Mouse (Mus musculus) lung, postnatal 4 days (tissue): Measurements from ENCODE around the gene Tmem141.

Experiments
- DNase-seq, 2 experiments: peaks; one replicate each; pipeline ENCODE4 v3.0.0; 2021

The Tmem141 gene

DNA sequence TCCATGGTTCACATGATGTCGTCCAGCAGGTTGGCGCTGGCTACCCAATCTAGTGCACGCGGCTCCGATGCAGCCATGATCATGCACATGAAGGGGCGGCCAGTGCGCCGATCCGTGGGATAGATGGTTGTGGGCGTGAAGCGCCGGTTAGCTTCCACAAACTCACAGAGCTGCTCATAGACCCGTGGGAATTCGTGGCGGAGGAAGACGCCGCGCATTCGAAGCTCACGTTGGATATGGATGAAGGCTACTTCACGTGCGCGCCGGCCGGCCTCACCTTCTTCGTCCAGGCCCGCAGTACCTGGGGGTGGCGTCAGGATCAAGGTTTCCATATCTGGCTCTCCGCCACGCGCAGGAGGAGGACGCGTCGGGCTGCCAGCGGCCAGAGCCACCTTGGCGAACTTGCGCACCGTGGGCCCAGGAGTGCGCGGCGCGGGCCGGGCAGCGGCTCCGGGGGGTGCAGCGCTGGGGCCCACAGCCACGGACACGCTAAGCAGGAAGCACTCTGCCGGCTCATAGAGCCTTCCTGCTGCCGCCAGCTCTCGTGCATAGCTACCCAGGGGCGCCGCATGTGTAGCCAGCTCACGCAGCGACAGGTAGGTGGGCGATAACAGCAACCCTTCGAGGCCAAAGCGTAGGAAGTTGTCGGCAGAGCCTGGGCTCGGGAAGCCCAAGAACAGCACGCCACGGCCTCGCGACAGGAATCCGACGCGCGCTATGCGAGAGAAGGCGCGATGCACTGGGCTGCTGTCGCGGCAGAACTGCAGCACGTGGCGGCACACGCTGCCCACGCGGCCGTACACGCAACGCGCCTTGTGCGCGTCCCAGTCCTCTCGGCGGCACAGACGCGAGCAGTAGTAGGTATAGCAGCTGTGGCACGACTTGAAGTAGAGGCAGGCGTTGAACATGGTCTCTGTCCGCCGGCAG, 44.6 kb downstream of the Tmem141 start:
- DNase-seq: no peak

DNA sequence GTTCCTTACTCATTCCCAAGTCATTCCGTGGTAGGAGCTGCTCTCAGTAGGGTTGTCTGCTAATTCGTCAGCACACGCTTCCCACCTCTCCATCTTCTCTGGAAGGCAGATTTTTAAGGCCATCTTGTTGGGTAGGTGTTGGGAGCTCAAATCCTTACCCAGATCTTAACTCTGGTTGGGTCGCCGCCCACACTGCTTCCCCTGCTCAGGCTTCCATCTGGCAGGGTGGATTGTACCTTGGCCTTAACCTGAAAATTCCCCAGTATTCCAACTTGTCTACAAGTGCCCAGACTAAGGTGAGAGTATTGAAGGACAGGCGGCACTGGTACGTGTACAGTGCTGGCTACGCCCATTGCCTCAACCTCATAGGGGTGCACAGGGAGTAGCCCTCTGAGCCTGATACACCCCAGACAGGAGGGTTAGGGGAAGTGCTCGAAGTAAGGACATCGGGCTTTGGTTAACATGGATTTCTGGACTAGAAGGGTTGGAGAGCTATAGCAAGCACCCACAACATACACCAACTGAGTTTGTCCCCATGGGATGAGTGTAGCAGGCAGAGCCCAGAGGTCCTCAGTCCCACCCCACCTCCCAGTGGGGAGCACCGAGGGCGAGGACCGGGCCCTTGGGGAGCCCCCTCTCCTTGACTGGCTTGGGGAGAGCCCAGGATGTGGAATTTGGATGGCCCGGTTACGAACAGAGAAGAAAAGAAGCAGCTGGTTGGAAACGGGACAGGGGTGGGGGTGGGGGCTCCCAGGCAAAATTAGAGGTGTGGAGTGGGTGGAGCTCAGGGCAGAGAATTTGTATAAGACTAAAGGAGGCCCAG, 45.6 kb downstream of the Tmem141 start:
- DNase-seq: no peak

DNA sequence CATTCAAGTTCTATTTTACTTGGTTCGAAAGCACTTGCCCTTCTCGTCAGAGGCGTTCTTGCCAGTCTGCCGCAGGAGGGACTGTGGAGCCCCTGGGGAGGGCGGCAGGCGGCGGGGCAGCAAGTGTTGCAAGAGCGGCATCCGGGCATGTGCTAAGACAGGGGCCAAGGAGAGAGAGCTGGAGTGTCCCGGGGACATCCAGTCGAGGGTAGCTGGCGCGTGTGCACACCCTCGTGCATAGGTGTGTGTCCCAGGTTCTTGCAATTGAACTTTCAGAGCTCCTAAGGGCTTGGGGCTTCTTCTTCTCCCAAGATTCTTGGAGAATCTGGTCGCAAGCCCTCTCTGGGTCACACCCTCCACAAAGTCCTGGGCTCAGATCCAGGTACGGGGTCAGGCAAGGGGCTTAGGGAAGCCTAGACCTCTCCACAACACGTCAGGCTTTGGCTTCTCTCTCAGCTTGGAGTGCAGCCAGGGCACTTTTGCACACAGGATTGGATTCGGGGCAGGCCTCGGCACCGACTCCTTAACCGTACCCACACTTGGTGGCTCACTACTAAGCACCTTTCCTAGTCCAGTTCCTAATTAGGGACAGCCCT, 46.3 kb downstream of the Tmem141 start:
- DNase-seq: peak; percentile 63 to 77

DNA sequence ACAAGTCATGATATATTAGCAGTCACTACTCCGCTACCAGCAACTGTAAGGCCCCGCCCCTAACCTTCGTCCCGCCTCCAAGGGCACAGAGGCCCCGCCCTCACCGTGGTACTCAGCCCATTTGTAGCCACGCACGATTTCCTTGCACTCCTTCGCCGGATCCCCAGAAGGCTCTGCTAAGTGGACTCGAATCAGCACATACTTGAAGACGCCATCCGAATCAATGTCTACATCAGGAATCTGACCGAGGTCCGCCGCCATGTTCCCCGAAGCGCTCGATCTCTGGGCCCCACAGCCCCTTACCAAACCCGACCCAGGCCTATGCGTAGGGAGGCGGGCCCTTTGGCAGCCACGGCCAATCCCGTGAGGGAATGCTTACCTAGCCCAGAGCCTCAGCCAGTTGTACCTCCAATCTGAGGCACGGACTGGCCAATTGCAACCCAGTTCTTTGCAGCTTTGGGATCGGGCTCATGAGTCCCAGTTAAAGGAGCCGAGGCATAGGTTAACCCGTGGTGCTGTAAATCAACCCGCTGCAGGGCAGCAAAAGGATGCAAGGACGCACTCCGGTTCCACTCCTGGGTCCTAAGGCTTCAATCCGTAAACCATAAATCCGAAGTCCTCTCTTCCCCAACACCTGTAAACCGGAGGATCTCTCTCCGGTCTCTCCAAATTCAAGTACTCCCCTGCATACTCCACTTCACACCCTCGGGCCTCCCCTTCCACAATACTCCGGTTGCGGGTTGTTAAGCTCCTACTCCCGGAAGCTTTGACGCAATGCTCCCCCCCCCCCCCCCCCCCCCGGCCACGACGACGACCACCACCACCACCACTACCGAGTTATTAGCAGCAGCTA, 47.0 kb downstream of the Tmem141 start, which contains the start of the genes Mamdc4 and Phpt1:
Gene Mamdc4 (minus strand): TSS at position 267 of the 853 bp plus-strand sequence.
Gene Phpt1 (minus strand): TSS at position 646 of the 853 bp plus-strand sequence.
- peak; percentile 97 to 98 for DNase-seq

DNA sequence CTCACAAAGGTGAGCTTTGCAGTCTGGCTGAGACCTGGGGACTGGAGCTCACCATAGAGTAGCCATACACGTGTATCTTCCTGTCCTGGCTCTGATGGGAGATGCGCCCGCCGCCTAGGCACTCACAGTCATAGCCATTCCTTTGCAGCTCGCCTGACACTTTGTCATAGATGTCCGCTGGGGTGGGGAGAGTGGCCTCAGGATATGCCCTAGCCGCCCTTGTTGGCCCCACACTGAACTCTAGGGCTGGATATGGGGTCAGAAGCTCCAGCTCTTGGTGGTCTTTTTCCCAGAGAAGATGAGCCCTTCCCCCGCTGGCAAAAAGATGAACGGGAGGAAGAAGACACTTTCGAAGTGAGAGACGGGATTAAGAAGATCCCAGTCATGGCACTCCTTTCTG, 47.7 kb downstream of the Tmem141 start:
- no peak for DNase-seq

DNA sequence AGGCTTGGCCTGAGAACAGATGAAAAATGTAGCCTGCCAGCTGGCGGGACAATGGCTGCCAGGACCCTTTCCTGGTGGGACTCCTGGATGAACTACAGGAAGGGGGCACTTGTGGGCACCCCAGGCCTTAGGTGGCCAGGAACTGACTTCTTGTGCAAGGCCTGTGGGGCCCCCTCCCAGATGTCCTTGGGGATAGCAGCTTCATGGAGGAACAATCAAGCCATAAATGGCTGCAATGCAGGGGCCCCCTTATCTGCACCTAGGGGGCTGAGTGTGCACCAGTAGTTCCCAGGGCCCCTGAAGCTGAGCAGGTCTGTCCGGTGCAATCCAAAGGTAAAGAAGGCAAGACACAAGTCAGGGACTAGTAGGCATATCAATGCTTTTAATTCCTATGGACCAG, 48.7 kb downstream of the Tmem141 start:
- DNase-seq: no peak

DNA sequence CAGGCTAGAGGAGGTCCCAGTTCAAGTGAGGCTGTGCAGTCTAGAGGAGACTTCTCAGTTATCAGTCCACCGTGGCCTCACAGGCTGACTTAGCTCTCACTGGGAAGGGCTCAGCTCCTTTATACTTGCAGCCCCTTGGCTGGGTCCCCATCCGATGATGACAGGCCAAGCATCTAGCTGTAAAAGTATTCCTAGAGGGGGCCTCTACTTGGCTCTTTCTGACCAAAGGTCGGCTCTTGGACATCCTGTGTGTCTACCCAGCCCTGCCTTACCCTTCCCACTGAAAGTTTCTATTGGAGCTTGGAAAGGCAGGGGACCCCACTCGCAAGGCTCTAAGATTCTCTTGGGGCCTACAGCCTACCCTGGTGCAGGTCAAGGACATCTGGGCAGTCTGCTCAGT, 50.6 kb downstream of the Tmem141 start:
- DNase-seq: no peak
